Mouse (Mus musculus) kidney, adult 2 months (tissue): ENCODE measurements around the gene Ncoa3.

Experiments
- CTCF ChIP-seq: fragments of 200-500 bp; conservative IDR thresholded peaks from 2 replicates; pipeline ENCODE4 v1.5.1; 2011; ENCODE audit warnings: low read depth, mild to moderate bottlenecking, control low read depth, low read length, moderate library complexity, mixed read lengths; ENCODE audit not compliant: insufficient read depth, insufficient read length
- POLR2A ChIP-seq: fragments of 200-500 bp; IDR thresholded peaks from one replicate; pipeline ENCODE4 v1.6.1; 2011; ENCODE audit warnings: low read depth, low read length, control low read depth

- peak; percentile 70 for TF ChIP-seq POLR2A
- TF ChIP-seq CTCF = no peak
Observed at GRCm38 (mm10) chr2:165992270-165993172, at the start of gene Ncoa3.
